Mouse (Mus musculus) erythroblast, embryonic 14.5 days (primary cell): Measurements from ENCODE around the gene Ampd2.

Experiments used
- GATA1 ChIP-seq: IDR thresholded peaks from 2 replicates; pipeline ENCODE4 v1.6.1; 2012; ENCODE audit warnings: low read length, inconsistent platforms, mixed read lengths
- TAL1 ChIP-seq: IDR thresholded peaks from 3 replicates; pipeline ENCODE4 v1.6.1; 2012; ENCODE audit warnings: low read length, inconsistent platforms, mixed read lengths

GRCm38 (mm10) chr3:108025318-108025717 lies 61.1 kb downstream of the Ampd2 start:
- no peak for TF ChIP-seq GATA1
- TF ChIP-seq TAL1, result no peak
